Mouse (Mus musculus) right cerebral cortex, postnatal 36 days (tissue): ENCODE measurements at regions not wholly inside any gene's neighbourhood (a gene's known extent, or its start where the extent isn't known, plus 50 kb on each side); places are given as distances from the start of the nearest gene placed in this dataset.

Experiments used
- DNase-seq, 2 experiments: peaks; one replicate each; pipeline ENCODE4 v3.0.0; 2022; ENCODE audit warnings: low spot score in 2 of 2, mixed read lengths in 1 of 2

DNA sequence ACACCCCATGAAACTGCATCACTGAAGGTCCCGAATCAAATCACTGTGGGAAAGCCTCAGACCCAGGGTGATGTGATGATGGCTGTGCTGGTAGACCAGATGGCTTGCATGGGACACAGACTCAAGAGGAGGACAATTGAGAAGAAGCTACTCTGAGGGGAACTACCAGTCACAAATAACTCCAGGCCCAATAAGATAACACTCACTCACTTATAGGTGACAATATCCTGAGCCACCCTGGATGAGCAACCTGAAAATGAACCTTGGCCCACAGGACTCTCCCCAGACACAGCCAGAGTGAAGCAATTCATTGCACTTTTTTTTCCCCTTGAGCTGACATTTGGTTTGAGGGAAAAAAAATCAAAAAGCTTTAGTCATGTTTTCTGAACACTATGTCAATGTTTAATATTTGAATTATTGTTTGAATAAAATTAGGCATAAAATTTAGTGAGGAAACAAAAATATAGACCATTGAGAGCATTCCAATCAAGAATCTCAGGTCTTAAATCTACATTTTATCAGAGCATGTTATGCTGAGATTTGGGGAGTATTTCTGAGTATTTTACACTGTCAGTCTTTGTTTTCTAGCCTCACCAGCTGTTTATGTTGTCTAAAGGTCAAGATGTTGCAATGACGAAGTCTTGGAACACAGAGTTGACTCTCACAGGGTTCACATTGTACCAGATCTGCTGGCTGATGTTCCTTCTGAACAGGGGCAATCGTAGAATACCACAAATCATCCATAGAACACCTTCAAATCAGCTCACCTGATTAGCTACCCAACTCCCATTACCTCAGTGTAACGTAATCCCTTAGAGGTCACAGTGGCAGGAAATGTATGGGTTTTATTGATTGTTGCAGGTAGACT is 67.9 kb upstream of the Gm6993 start:
- no peak for DNase-seq

DNA sequence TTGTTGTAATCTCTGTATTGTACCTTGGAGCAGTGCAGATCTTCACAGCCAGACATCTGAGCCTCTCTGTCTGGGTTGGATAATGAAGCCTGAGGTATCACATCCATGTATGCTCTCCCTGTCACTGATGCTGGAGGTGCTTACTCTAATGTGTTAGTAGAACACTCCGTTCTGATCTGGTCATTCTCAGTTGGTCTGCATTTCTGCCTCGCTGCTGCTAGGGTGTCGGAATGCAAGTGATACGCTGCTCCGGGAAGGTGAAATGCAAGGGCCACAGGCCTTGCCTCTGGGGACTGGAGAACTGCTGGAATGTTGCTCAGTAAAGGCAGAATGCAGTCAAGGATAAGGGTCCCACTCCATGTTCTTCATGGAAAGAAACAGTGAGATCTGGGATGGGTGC is 67.1 kb upstream of the Gm6993 start:
- no peak for DNase-seq

DNA sequence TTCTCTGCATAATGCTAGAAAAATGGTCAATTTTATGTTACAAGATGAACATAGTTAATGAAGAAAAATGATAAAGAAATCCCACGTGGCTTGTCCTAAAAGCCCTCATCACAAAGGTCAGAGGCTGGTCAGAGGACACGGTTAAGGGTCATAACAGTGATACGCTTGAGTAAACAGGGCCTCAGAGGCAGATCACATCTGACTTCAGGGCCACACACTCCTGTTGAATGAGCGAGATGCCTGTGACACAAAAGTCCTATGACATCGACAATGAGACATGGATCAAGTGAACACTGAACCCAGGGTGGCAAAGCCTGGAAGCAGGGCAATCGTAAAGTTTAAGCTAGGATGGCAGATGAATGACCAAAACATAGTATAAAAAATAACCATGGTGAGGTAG is 61.0 kb upstream of the Gm6993 start:
- DNase-seq, result no peak

DNA sequence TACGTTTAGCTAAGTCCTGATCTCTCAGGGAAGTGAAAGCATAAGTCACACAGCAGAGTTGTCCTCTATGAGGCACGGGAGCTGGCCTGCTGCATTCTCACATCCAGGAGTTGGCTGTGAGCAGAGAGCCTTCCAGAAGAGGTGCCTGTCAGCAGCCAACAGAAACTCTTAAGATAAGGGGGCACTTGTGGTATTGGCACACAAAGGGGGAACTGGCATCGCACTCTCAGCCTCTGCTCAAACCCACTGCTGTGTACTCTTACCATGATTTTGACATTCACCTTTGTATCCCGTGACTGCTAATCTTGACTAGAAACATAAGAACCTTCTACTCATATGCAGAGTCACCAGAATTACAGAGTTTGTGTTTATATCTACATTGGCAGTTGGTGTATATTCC is 56.9 kb upstream of the Gm6993 start:
- DNase-seq, result no peak

DNA sequence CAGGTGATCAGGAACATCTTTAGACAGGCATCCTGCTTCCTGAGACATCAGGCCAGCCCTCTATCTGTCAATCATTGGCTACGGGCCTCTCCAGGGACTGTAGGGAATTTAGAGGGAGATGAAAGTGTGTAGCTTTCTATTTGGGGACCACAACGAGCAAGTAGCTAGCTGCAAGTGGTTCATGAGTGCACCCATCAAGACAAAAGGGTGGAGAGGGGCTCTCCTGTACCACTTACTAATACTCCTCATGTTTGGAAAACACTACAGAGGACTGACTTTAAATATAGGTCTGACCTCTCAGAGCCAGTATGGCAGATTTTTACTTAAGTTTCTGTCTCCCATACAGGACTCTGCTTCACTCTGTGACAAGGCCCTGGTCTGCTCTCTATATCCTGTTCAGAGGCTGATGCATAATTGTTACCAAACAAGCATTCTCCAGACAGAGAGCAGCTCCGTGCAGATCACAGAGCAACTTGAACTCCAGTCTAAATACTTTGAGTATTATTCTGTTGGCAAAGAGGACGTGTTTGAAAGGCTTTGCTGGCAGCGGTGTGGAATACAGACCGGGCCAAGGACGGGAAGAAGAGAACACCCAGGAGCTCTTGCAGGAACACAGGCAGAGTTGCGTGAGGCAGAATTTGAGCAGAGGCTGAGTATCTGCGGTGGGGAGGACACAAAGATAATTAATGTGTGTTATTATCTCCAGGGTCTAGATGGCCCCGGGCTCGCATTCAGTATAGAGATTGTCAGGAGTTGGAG is 56.2 kb upstream of the Gm6993 start:
- DNase-seq, result no peak

DNA sequence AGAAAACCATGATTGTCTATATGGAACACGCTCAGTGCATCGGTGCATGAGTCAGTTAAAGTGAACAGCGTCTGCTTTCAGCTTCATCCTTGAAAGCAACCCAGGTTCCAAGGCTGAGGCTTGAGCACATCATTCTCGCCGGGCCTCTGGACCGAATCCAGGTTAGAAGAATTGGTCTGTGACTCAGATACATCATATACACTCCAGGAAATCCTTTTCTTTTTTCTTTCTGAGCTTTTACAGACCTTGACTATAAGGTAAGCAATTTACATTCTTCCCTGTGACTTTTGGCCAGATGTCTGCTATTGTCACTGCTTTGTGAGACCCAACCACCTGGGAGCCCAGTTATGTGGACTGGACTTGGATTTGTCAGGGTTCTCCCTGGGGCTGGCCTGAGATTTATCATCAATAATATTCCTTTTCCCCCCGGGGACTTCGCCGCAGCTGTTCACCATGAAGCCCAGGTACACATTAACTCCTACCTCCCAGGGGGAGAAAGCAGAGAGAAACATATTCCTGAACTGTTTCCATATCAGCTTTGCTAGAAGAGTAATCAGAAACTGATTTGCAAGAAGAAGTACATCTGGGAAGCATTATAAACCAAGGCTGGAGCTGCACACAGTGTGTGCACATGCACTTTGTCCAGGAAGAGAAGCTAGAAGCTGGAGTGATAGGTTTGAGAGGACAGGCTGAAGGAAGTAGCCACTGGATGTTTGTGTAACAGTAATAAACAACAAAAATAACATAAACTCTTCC is 55.2 kb upstream of the Gm6993 start:
- DNase-seq, result no peak

DNA sequence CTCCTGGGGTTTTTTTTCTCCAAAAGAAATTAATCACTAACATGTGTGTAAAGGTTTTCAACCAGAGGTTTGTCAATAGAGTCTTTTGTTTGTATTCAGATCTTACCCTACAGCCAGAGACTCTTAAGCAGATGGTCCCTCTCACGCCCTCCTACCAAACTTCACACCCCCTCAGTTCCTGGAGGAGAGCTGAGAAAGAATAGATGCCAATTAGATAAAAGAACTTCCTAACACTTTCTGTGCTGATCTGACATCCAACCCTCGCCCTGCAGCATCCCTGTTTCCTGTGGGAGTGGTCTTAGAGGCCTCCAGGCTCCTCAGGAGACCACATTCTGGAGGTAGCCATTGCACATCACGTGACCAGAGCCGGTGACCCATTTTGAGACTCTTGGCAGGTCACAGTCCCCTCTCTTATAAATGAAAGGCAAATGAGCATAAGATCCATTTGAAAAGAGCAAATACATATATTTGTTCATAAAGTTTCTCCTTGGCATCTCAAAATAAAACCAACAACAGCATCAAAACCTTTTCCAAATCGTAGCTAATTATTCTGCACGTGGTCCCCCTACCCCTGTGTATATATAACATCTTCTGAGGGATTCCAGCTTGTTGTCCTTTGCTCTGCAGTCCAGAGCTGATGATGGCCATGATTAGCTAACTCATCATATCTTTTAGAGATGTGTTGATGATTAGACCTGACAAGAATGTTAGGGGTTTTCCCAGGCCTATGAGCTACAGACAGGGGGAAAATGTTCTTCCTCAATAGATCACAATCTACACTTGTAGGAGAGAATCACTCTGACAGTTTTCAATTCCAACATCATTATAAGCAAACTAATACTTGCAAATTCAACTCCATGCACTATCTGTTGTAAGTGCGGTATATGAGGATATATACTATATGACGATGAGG is 54.4 kb upstream of the Gm6993 start:
- peak in 1 of 2 experiments; percentile 3 for DNase-seq

DNA sequence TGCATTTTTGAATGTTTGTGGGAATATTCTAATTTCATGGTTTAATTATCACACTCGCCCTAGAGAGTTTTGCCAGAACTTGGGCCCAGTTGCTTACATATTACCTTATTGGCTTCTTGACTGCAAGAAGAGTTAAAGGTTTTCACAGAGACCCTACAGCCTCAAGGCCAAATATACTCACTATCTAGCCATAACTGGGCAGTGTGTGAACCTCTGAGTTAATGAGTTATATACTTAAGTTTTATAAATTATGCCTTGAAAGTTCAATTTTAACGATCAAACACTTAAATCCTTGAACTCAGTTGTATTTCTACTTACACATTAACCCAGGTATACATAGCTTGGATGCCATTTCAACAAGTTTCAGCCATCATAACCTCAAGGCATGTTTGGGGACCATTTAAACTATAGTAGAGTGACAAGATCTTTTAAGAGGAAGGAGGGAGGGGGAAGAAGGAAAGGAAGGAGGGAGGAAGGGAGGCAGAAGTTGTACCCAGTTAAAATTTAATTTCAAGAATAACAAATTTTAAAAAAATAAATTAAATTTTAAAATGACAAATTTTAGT is 52.5 kb upstream of the Gm6993 start:
- DNase-seq, result no peak

DNA sequence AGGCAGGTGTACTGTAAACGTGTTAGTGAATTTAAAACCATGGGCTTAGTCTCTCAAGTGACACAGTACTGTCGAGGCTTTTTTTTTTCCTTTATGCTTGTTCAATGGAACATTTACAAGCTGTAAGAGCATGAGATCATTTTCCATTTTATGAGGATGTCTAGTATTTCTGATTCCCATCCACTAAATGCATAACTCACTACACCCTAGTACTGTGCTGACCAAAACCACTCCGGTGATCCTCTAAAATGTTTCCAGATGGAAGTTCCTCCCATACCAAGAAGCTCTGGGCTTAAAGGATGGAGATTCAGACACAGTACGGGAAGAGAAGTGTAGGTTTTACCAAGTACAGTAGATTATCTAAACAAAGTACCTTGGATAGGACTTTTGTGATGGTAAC is 50.3 kb upstream of the Gm6993 start:
- no peak for DNase-seq
